Mouse (Mus musculus): ENCODE results near the gene Tenm4. TPM values are rescaled to one million over a fixed set of nuclear protein-coding genes. Genes with fewer than 3 reads are reported as not detected.

The Tenm4 gene
- polyA plus RNA-seq (2017; shearing (Covaris generic)), result 0.13 TPM

GRCm38 (mm10) chr7:96170924-96171595 lies at the start of gene Tenm4:
Gene Tenm4 (plus strand): TSS chr7:96171246.

GRCm38 (mm10) chr7:96951281-96952051 lies 780.4 kb downstream of the Tenm4 start, which contains the start of gene Nars2:
Gene Nars2 (plus strand): TSS chr7:96951505.

Measured in CD4-positive, CD25-positive, alpha-beta regulatory T cell (primary cell).